Mouse (Mus musculus) liver, adult 2 months (tissue): ENCODE data around the gene Synpo2. TPM values are rescaled to one million over a fixed set of nuclear protein-coding genes. Genes with fewer than 3 reads are reported as not detected.

Source experiments
- DNase-seq: peaks from one replicate; pipeline ENCODE4 v3.0.0-alpha.2; 2011; ENCODE audit warnings: low read depth, low spot score; ENCODE audit errors: extremely low read depth
- H3K27ac ChIP-seq: fragments of 200-500 bp; replicated peaks from 2 replicates; pipeline ENCODE4 v1.5.1; 2012; ENCODE audit warnings: low read depth, mild to moderate bottlenecking, control low read depth, inconsistent platforms, low read length; ENCODE audit not compliant: insufficient read depth
- H3K27me3 ChIP-seq: fragments of 200-500 bp; 2 replicates; pipeline ENCODE4 v1.6.1; 2012; ENCODE audit warnings: mild to moderate bottlenecking, moderate library complexity, low read length, inconsistent platforms; ENCODE audit not compliant: control insufficient read depth, insufficient read depth
- H3K36me3 ChIP-seq: fragments of 200-500 bp; 2 replicates; pipeline ENCODE4 v1.6.1; 2012; ENCODE audit warnings: low read length, inconsistent platforms; ENCODE audit not compliant: control insufficient read depth, insufficient read depth
- H3K4me1 ChIP-seq: fragments of 200-500 bp; 2 replicates; pipeline ENCODE4 v1.6.1; 2011; ENCODE audit warnings: low read length; ENCODE audit not compliant: control insufficient read depth, insufficient read depth
- H3K4me3 ChIP-seq: fragments of 200-500 bp; 2 replicates; pipeline ENCODE4 v1.5.1; 2011; ENCODE audit warnings: low read depth, mild to moderate bottlenecking, control low read depth, low read length, moderate library complexity; ENCODE audit not compliant: insufficient read depth
- H3K79me2 ChIP-seq: fragments of 200-500 bp; 2 replicates; pipeline ENCODE4 v1.6.1; 2012; ENCODE audit warnings: inconsistent platforms, mild to moderate bottlenecking, low read length, moderate library complexity; ENCODE audit not compliant: control insufficient read depth, insufficient read depth
- H3K9ac ChIP-seq: fragments of 200-500 bp; 2 replicates; pipeline ENCODE4 v1.6.1; 2012; ENCODE audit warnings: low read depth, mild to moderate bottlenecking, control low read depth, inconsistent platforms, low read length
- CTCF ChIP-seq: fragments of 200-500 bp; IDR thresholded peaks from 2 replicates; pipeline ENCODE4 v1.5.1; 2011; ENCODE audit warnings: low read depth, low read length, control low read depth
- POLR2A ChIP-seq: fragments of 200-500 bp; IDR thresholded peaks from 2 replicates; pipeline ENCODE4 v1.6.1; 2011; ENCODE audit warnings: low read length, control low read depth; ENCODE audit not compliant: insufficient read depth; ENCODE audit errors: extremely low read depth
- whole genome bisulfite sequencing: fragments of 180-500 bp; shearing (Covaris S2); methylation state at CpG from one replicate; pipeline ENCODE4 v1.1.7; 2018; 5-methylcytosine and 5-hydroxymethylcytosine counted together
- polyA plus RNA-seq: library from polyadenylated mRNA; depleted of rRNA; stranded (reverse); fragments of >200 nt; gene quantifications from 2 replicates; pipeline ENCODE4 v1.2.3, GENCODE M21; 2012
- total RNA-seq: library from RNA; depleted of rRNA; stranded (reverse); fragments of >200 nt; gene quantifications from 2 replicates; pipeline ENCODE4 v1.2.3, GENCODE M21; 2014

Synpo2 gene
- total and polyA plus RNA-seq, 2 experiments: 0.06 to 0.37 TPM

DNA sequence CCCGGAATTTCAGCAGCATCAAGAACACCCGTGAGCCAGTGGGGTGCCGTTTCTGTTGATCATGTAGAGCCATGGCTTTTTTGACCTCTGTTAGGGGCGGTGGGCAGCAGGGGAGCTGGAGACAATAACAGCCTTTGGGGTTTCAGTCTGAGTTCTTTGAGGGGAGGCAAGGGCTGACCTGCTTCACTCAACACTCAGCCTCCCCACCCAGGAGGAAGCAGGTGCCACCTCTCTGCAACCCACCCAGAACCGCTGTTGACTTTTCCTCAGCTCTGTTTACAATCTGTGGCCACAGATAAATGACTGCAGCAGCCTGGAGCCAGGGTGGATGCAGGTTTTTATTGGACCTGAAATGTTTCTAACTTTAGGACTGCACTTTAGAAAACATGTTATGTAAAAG lies 171.8 kb downstream of the Synpo2 start:
- WGBS: 42% methylated on average over 5 of the region's 5 CpGs
- H3K27me3 ChIP-seq: no peaks in the 10 kb centered on the region
- TF ChIP-seq POLR2A: no peak
- no peak for TF ChIP-seq CTCF
- no peak overlapping the region for H3K4me3 ChIP-seq
- no peak for DNase-seq
- no peaks in the 10 kb centered on the region for H3K79me2 ChIP-seq
- H3K36me3 ChIP-seq: no peaks in the 10 kb centered on the region
- H3K27ac ChIP-seq: no peak overlapping the region
- no peak overlapping the region for H3K9ac ChIP-seq
- H3K4me1 ChIP-seq: no peaks in the 10 kb centered on the region

GRCm38 (mm10) chr3:123061931-123062330 lies 174.0 kb downstream of the Synpo2 start:
- H3K79me2 ChIP-seq: no peaks in the 10 kb centered on the region
- H3K36me3 ChIP-seq: no peaks in the 10 kb centered on the region
- no peak for DNase-seq
- no peaks in the 10 kb centered on the region for H3K4me1 ChIP-seq
- no peaks in the 10 kb centered on the region for H3K27me3 ChIP-seq
- H3K4me3 ChIP-seq: no peak overlapping the region
- TF ChIP-seq CTCF (no peak), POLR2A (no peak)
- H3K27ac ChIP-seq: no peak overlapping the region
- 88% methylated on average over 2 of the region's 2 CpGs for WGBS
- H3K9ac ChIP-seq: no peak overlapping the region

GRCm38 (mm10) chr3:123058832-123059231 lies 177.1 kb downstream of the Synpo2 start:
- Histone ChIP-seq H3K36me3 (no peaks in the 10 kb centered on the region), H3K27ac (no peak overlapping the region), H3K4me1 (no peaks in the 10 kb centered on the region), H3K27me3 (no peaks in the 10 kb centered on the region), H3K4me3 (no peak overlapping the region), H3K9ac (no peak overlapping the region), H3K79me2 (no peaks in the 10 kb centered on the region)
- 89% methylated on average over 1 of the region's 1 CpGs for WGBS
- DNase-seq: no peak
- TF ChIP-seq POLR2A (no peak), CTCF (no peak)

DNA sequence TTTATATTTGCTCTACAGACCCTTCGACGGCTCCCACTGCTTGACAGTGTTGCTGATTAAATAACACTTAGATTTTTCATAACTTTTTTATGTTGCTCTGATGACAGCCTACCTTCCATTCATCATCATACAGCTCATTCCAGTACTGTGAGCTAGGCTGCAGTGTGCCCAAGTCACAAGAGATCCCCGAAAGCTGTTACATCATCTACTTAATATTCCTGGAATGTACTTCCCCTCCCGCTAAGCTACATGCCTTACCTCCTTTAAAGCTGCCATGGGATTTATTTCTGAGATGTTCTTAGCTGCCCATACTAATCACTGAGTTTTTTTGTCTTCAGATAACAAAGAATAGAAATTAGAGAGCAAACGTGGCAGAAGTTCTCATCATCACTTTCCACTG lies 181.8 kb downstream of the Synpo2 start:
- TF ChIP-seq CTCF (no peak), POLR2A (no peak)
- Histone ChIP-seq H3K9ac (no peak overlapping the region), H3K27me3 (no peaks in the 10 kb centered on the region), H3K4me3 (no peak overlapping the region), H3K27ac (no peak overlapping the region), H3K79me2 (no peaks in the 10 kb centered on the region), H3K36me3 (no peaks in the 10 kb centered on the region), H3K4me1 (no peaks in the 10 kb centered on the region)
- DNase-seq: no peak
- 85% methylated on average over 5 of the region's 5 CpGs for WGBS

DNA sequence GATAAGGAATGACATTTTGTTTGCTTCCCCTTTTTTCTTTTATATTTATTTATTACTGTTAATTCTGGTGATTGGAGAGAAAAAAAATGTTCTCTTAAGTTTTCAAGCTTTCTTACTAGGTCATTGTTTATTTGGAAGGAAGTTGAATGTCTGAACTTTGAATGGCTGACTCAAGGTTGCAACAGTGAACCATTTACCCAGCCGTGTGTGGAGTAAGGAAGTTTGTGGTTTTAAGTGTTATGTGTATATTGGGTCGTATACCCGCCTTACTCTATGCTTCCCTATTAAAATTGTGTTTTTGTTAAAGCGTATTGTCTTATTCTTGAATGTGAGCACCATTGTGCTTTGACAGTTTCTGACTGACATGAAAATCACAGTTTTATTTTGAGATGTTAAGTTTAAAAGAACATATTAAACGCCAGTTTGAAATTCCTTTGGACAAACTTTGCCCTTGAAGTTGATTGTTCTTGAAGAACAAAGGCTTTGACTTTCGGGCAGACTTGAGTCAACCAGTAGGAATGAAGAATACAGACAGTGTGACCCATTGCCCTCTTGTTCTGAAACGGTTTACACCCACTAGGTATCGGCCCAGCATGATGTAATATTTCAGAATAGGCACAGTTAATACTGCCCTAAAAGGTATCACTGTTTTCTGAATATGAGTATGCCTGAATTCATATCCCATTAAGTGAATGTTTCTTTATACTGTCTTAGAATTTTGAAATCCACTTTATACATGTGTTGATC lies 182.6 kb downstream of the Synpo2 start:
- 62% methylated on average over 8 of the region's 8 CpGs for WGBS
- H3K27me3 ChIP-seq: no peaks in the 10 kb centered on the region
- no peak overlapping the region for H3K27ac ChIP-seq
- TF ChIP-seq POLR2A: no peak
- no peak for TF ChIP-seq CTCF
- no peak overlapping the region for H3K4me3 ChIP-seq
- no peaks in the 10 kb centered on the region for H3K36me3 ChIP-seq
- no peaks in the 10 kb centered on the region for H3K4me1 ChIP-seq
- peak; percentile 27 for DNase-seq
- H3K79me2 ChIP-seq: no peaks in the 10 kb centered on the region
- H3K9ac ChIP-seq: no peak overlapping the region

DNA sequence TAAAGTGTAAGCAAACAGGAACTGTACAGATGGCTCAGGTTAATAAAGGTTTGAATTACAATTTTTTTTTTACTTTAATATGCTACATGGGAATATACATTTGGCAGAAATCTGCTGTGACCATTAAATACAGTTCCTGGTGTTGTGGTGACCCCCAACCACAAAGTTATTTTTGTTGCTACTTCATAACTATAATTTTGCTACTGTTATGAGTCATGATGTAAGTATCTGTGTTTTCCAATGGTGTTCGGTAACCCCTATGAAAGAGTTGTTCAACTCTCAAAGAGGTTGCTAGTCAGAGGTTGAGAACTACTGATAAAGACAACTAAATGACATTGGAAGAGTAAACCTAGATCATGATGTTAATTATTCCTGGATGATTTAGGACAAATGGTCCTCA lies 193.6 kb downstream of the Synpo2 start:
- no peak overlapping the region for H3K9ac ChIP-seq
- DNase-seq: no peak
- H3K79me2 ChIP-seq: no peaks in the 10 kb centered on the region
- H3K4me1 ChIP-seq: no peaks in the 10 kb centered on the region
- TF ChIP-seq CTCF (no peak), POLR2A (no peak)
- H3K27ac ChIP-seq: no peak overlapping the region
- H3K4me3 ChIP-seq: no peak overlapping the region
- no peaks in the 10 kb centered on the region for H3K27me3 ChIP-seq
- H3K36me3 ChIP-seq: no peaks in the 10 kb centered on the region
- WGBS: 95% methylated on average over 1 of the region's 1 CpGs
